Mouse (Mus musculus): ENCODE results near the gene Dtnb. TPM values are rescaled to one million over a fixed set of nuclear protein-coding genes. Genes with fewer than 3 reads are reported as not detected.

The Dtnb gene
- polyA plus RNA-seq, 2 experiments, result 16.4 to 17.0 TPM

- no peak overlapping the region for H3K9ac ChIP-seq (replicated peaks)
- TF ChIP-seq CTCF (IDR thresholded peaks at IDR 0.05; ENCODE audit: low read depth) (peak; percentile 98), EP300 (IDR thresholded peaks at IDR 0.05; ENCODE audit: low read depth) (no peak)
These were observed 219.6 kb downstream of the Dtnb start for GRCm38 (mm10) chr12:3791732-3792131.

GRCm38 (mm10) chr12:3792248-3792647, 220.1 kb downstream of the Dtnb start:
- no peaks in the 10 kb centered on the region for H3K27me3 ChIP-seq (ENCODE audit: control insufficient read depth, insufficient read depth, low read length)
- DNase-seq (ENCODE audit: low read depth in 3 of 3, low spot score in 3 of 3) (no peak), ATAC-seq (ENCODE audit: insufficient read depth) (no peak)
- H3K4me1 ChIP-seq (replicated peaks; ENCODE audit: control insufficient read depth in 2 of 2, insufficient read depth in 2 of 2, low read length in 1 of 2), result 0 out of 4 replicates have a peak, but pooled peaks cover 0 to 2% of the 10 kb centered on the region in 2 experiments
- peak overlapping the region in 1 of 2 experiments; percentile 35; a peak in 1 of 4 replicates for H3K4me3 ChIP-seq (ENCODE audit: insufficient read depth in 1 of 2, low read depth in 2 of 2, low read length in 2 of 2)
- no peak overlapping the region for H3K27ac ChIP-seq
- 18% methylated on average over 8 of the region's 8 CpGs for WGBS (ENCODE audit: insufficient replicate concordance)
- peak overlapping the region; percentile 57 for H3K4me2 ChIP-seq (ENCODE audit: low read depth)
- H3K9ac ChIP-seq (replicated peaks), result no peak overlapping the region
- no peaks in the 10 kb centered on the region for H3K36me3 ChIP-seq (replicated peaks; ENCODE audit: control insufficient read depth, insufficient read depth, low read depth)
- H3K9me3 ChIP-seq (ENCODE audit: control insufficient read depth, low read length), result no peaks in the 10 kb centered on the region
- no peak for TF ChIP-seq CTCF (IDR thresholded peaks at IDR 0.05; ENCODE audit: low read depth)
- no peak for TF ChIP-seq EP300 (IDR thresholded peaks at IDR 0.05; ENCODE audit: low read depth)

More at GRCm38 (mm10) chr12:3791732-3792131, 219.6 kb downstream of the Dtnb start:
- under 1% methylated on average over 22 of the region's 22 CpGs for whole genome bisulfite sequencing (ENCODE audit: insufficient replicate concordance)
- H3K4me2 ChIP-seq (ENCODE audit: low read depth), result peak overlapping the region; percentile 57
- ATAC-seq (ENCODE audit: insufficient read depth) (peak; percentile 86), DNase-seq (ENCODE audit: low read depth in 3 of 3, low spot score in 3 of 3) (peak; percentile 78 to 81 (median 78))
- H3K4me3 ChIP-seq (ENCODE audit: insufficient read depth in 1 of 2, low read depth in 2 of 2, low read length in 2 of 2), result peak overlapping the region in 1 of 2 experiments; percentile 35; a peak in 2 of 4 replicates
- no peaks in the 10 kb centered on the region for H3K27me3 ChIP-seq (ENCODE audit: control insufficient read depth, insufficient read depth, low read length)
- 0 out of 4 replicates have a peak, but pooled peaks cover 0 to 2% of the 10 kb centered on the region in 2 experiments for H3K4me1 ChIP-seq (replicated peaks; ENCODE audit: control insufficient read depth in 2 of 2, insufficient read depth in 2 of 2, low read length in 1 of 2)
- H3K36me3 ChIP-seq (replicated peaks; ENCODE audit: control insufficient read depth, insufficient read depth, low read depth), result no peaks in the 10 kb centered on the region
- H3K27ac ChIP-seq, result no peak overlapping the region
- H3K9me3 ChIP-seq (ENCODE audit: control insufficient read depth, low read length), result no peaks in the 10 kb centered on the region

- Histone ChIP-seq H3K36me3 (replicated peaks; ENCODE audit: control insufficient read depth, insufficient read depth, low read depth) (no peaks in the 10 kb centered on the region), H3K4me1 (replicated peaks; ENCODE audit: control insufficient read depth in 2 of 2, insufficient read depth in 2 of 2, low read length in 1 of 2) (0 out of 4 replicates have a peak, but pooled peaks cover 0 to 2% of the 10 kb centered on the region in 2 experiments), H3K9me3 (ENCODE audit: control insufficient read depth, low read length) (no peaks in the 10 kb centered on the region), H3K27ac (no peak overlapping the region), H3K4me3 (ENCODE audit: insufficient read depth in 1 of 2, low read depth in 2 of 2, low read length in 2 of 2) (no peak overlapping the region), H3K4me2 (ENCODE audit: low read depth) (no peak overlapping the region), H3K9ac (replicated peaks) (no peak overlapping the region), H3K27me3 (ENCODE audit: control insufficient read depth, insufficient read depth, low read length) (no peaks in the 10 kb centered on the region)
- WGBS (ENCODE audit: insufficient replicate concordance), result 26% methylated on average over 4 of the region's 4 CpGs
- ATAC-seq (ENCODE audit: insufficient read depth) (no peak), DNase-seq (ENCODE audit: low read depth in 3 of 3, low spot score in 3 of 3) (no peak)
- TF ChIP-seq EP300 (IDR thresholded peaks at IDR 0.05; ENCODE audit: low read depth), result no peak
- TF ChIP-seq CTCF (IDR thresholded peaks at IDR 0.05; ENCODE audit: low read depth), result no peak
These were observed 223.4 kb downstream of the Dtnb start for GRCm38 (mm10) chr12:3795569-3795968.

GRCm38 (mm10) chr12:3799551-3799950, 227.4 kb downstream of the Dtnb start:
- DNase-seq (ENCODE audit: low read depth in 3 of 3, low spot score in 3 of 3), result no peak
- Histone ChIP-seq H3K4me1 (replicated peaks; ENCODE audit: control insufficient read depth in 2 of 2, insufficient read depth in 2 of 2, low read length in 1 of 2) (no peaks in the 10 kb centered on the region), H3K27me3 (ENCODE audit: control insufficient read depth, insufficient read depth, low read length) (no peaks in the 10 kb centered on the region), H3K27ac (no peak overlapping the region), H3K36me3 (replicated peaks; ENCODE audit: control insufficient read depth, insufficient read depth, low read depth) (no peaks in the 10 kb centered on the region), H3K9ac (replicated peaks) (no peak overlapping the region), H3K4me3 (ENCODE audit: insufficient read depth in 1 of 2, low read depth in 2 of 2, low read length in 2 of 2) (no peak overlapping the region), H3K9me3 (ENCODE audit: control insufficient read depth, low read length) (no peaks in the 10 kb centered on the region), H3K4me2 (ENCODE audit: low read depth) (no peak overlapping the region)
- TF ChIP-seq EP300 (IDR thresholded peaks at IDR 0.05; ENCODE audit: low read depth) (no peak), CTCF (IDR thresholded peaks at IDR 0.05; ENCODE audit: low read depth) (no peak)
- 27% methylated on average over 1 of the region's 1 CpGs for WGBS (ENCODE audit: insufficient replicate concordance)
- ATAC-seq (ENCODE audit: insufficient read depth), result no peak

- ATAC-seq (ENCODE audit: insufficient read depth), result no peak
- 24% methylated on average over 4 of the region's 4 CpGs for WGBS (ENCODE audit: insufficient replicate concordance)
- no peaks in the 10 kb centered on the region for H3K36me3 ChIP-seq (replicated peaks; ENCODE audit: control insufficient read depth, insufficient read depth, low read depth)
- peak within 1 kb of the TSS; percentile 27; the same call in 1 of the 2 replicates for H3K9ac ChIP-seq (replicated peaks)
- H3K4me1 ChIP-seq (replicated peaks; ENCODE audit: control insufficient read depth in 2 of 2, insufficient read depth in 2 of 2, low read length in 1 of 2), result peaks cover 0 to 4% of the 10 kb centered on the region in 2 experiments; a peak in 1 of 4 replicates
- H3K4me3 ChIP-seq (ENCODE audit: insufficient read depth in 1 of 2, low read depth in 2 of 2, low read length in 2 of 2), result peak within 1 kb of the TSS; percentile 31 to 70
- H3K4me2 ChIP-seq (ENCODE audit: low read depth), result peak within 1 kb of the TSS; percentile 69
- DNase-seq (ENCODE audit: low read depth in 3 of 3, low spot score in 3 of 3), result no peak
- H3K9me3 ChIP-seq (ENCODE audit: control insufficient read depth, low read length), result no peaks in the 10 kb centered on the region
- no peak for TF ChIP-seq EP300 (IDR thresholded peaks at IDR 0.05; ENCODE audit: low read depth)
- TF ChIP-seq CTCF (IDR thresholded peaks at IDR 0.05; ENCODE audit: low read depth), result no peak
- H3K27ac ChIP-seq, result no peak within 1 kb of the TSS
- peaks cover 38% of the 10 kb centered on the region for H3K27me3 ChIP-seq (ENCODE audit: control insufficient read depth, insufficient read depth, low read length)
These were observed 233.7 kb downstream of the Dtnb start, which contains the start of gene Dnmt3a for GRCm38 (mm10) chr12:3805852-3806251. Dnmt3a (plus strand) TSS chr12:3806007.

All from liver, embryonic 14.5 days (tissue).